Mouse (Mus musculus): ENCODE measurements around the gene Gabrb1. TPM values are rescaled to one million over a fixed set of nuclear protein-coding genes. Genes with fewer than 3 reads are reported as not detected.

Gabrb1 gene
- polyA plus RNA-seq, 1 experiment from 2014 or later: 0.09 TPM

- Histone ChIP-seq H3K4me2 (replicated peaks; ENCODE audit: low read depth, low read length) (no peak overlapping the region), H3K36me3 (ENCODE audit: control insufficient read depth, insufficient read depth, low read length) (no peaks in the 10 kb centered on the region), H3K4me3 (ENCODE audit: low read length) (no peak overlapping the region), H3K9ac (ENCODE audit: low read depth, low read length) (no peak overlapping the region), H3K27me3 (ENCODE audit: control insufficient read depth, insufficient read depth, low read length) (no peaks in the 10 kb centered on the region), H3K9me3 (ENCODE audit: control insufficient read depth, low read length) (no peaks in the 10 kb centered on the region), H3K27ac (ENCODE audit: low read depth, low read length) (no peak overlapping the region), H3K4me1 (ENCODE audit: control insufficient read depth, insufficient read depth, low read length) (no peaks in the 10 kb centered on the region)
- no peak for ATAC-seq (ENCODE audit: low FRiP score, low TSS enrichment)
- WGBS: 81% methylated on average over 7 of the region's 7 CpGs
These were observed 533.2 kb downstream of the Gabrb1 start for GRCm38 (mm10) chr5:72191154-72191553.

- no peak for ATAC-seq (ENCODE audit: low FRiP score, low TSS enrichment)
- Histone ChIP-seq H3K27ac (ENCODE audit: low read depth, low read length) (no peak overlapping the region), H3K36me3 (ENCODE audit: control insufficient read depth, insufficient read depth, low read length) (no peaks in the 10 kb centered on the region), H3K9me3 (ENCODE audit: control insufficient read depth, low read length) (no peaks in the 10 kb centered on the region), H3K4me2 (replicated peaks; ENCODE audit: low read depth, low read length) (no peak overlapping the region), H3K9ac (ENCODE audit: low read depth, low read length) (no peak overlapping the region), H3K4me3 (ENCODE audit: low read length) (no peak overlapping the region), H3K4me1 (ENCODE audit: control insufficient read depth, insufficient read depth, low read length) (no peaks in the 10 kb centered on the region), H3K27me3 (ENCODE audit: control insufficient read depth, insufficient read depth, low read length) (no peaks in the 10 kb centered on the region)
- WGBS: 88% methylated on average over 5 of the region's 5 CpGs
These were observed 534.0 kb downstream of the Gabrb1 start for GRCm38 (mm10) chr5:72191932-72192331.

GRCm38 (mm10) chr5:72195442-72195841, 537.5 kb downstream of the Gabrb1 start:
- ATAC-seq (ENCODE audit: low FRiP score, low TSS enrichment): no peak
- 91% methylated on average over 1 of the region's 1 CpGs for WGBS
- H3K4me3 ChIP-seq (ENCODE audit: low read length): no peak overlapping the region
- no peaks in the 10 kb centered on the region for H3K36me3 ChIP-seq (ENCODE audit: control insufficient read depth, insufficient read depth, low read length)
- H3K4me1 ChIP-seq (ENCODE audit: control insufficient read depth, insufficient read depth, low read length): no peaks in the 10 kb centered on the region
- no peak overlapping the region for H3K4me2 ChIP-seq (replicated peaks; ENCODE audit: low read depth, low read length)
- no peaks in the 10 kb centered on the region for H3K27me3 ChIP-seq (ENCODE audit: control insufficient read depth, insufficient read depth, low read length)
- no peak overlapping the region for H3K27ac ChIP-seq (ENCODE audit: low read depth, low read length)
- no peak overlapping the region for H3K9ac ChIP-seq (ENCODE audit: low read depth, low read length)
- H3K9me3 ChIP-seq (ENCODE audit: control insufficient read depth, low read length): no peaks in the 10 kb centered on the region

Other genes with a start within 250 kb of the Gabrb1 start
- gene Cox7b2, start 109.9 kb upstream of the Gabrb1 start, polyA plus RNA-seq (2014; fragmentation: Nextera tagmentation; extraction: Ambion mirVana): not detected in 2 replicates
- gene Gabra4, start 195 bp downstream of the Gabrb1 start, polyA plus RNA-seq (2014; fragmentation: Nextera tagmentation; extraction: Ambion mirVana): 2.7 and 3.0 TPM in 2 replicates